Mouse (Mus musculus) CH12.LX (cell line): ENCODE results near the gene Kcnh2.

Source experiments
- CHD2 ChIP-seq: IDR thresholded peaks from 2 replicates; pipeline ENCODE4 v1.6.1; 2011; ENCODE audit warnings: low read length, improper control_type of control experiment
- EP300 ChIP-seq: IDR thresholded peaks from 2 replicates; pipeline ENCODE4 v1.6.1; 2011; ENCODE audit warnings: low read length, improper control_type of control experiment
- MAX ChIP-seq: IDR thresholded peaks from 2 replicates; pipeline ENCODE4 v1.6.1; 2011; ENCODE audit warnings: low read length, improper control_type of control experiment
- ZNF384 ChIP-seq: IDR thresholded peaks from 2 replicates; pipeline ENCODE4 v1.6.1; 2012; ENCODE audit warnings: low read depth, low read length, improper control_type of control experiment, inconsistent platforms

GRCm38 (mm10) chr5:24332401-24332800 is 19.0 kb downstream of the Kcnh2 start:
- no peak for TF ChIP-seq MAX
- no peak for TF ChIP-seq CHD2
- no peak for TF ChIP-seq ZNF384
- no peak for TF ChIP-seq EP300
